Mouse (Mus musculus) heart, adult 2 months (tissue): ENCODE measurements around the gene Rabac1.

Experiments used
- CTCF ChIP-seq: fragments of 200-600 bp; IDR thresholded peaks from 2 replicates; pipeline ENCODE4 v1.8.1; 2022; ENCODE audit warnings: antibody characterized with exemption, mild to moderate bottlenecking, moderate library complexity
- EP300 ChIP-seq: fragments of 200-500 bp; IDR thresholded peaks from 2 replicates; pipeline ENCODE4 v1.6.1; 2011; ENCODE audit warnings: low read depth, low read length, control low read depth; ENCODE audit not compliant: insufficient read depth
- POLR2A ChIP-seq: fragments of 200-500 bp; IDR thresholded peaks from 2 replicates; pipeline ENCODE4 v1.6.1; 2011; ENCODE audit warnings: mild to moderate bottlenecking, low read depth, low read length, control low read depth; ENCODE audit not compliant: insufficient read depth

DNA sequence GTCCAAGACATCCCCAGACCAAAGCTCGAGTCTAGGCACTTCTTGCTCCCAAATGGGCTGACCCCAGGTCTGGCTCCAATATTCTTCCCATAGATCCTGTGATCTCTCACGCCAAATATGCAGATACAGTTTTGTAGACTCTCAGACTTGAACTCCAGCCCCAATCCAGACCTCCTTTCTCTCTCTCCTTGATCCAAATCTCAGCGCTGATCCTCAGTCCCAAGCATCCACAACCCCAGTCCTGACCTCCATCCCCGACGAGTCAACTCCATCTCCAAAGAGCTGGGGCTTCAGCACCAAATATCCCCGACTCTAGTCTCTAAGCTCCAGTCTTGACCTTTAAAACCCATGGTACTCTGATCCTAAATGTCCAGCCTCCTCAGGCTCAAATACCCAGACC, 28.9 kb downstream of the Rabac1 start:
- no peak for TF ChIP-seq CTCF
- no peak for TF ChIP-seq POLR2A
- no peak for TF ChIP-seq EP300
